Mouse (Mus musculus): ENCODE data around the gene Adcy2.

- TF ChIP-seq POLR2A (IDR thresholded peaks at IDR 0.05; ENCODE audit: extremely low read depth, insufficient read depth, low read length) (no peak), CTCF (IDR thresholded peaks at IDR 0.05; ENCODE audit: extremely low read depth, insufficient read depth, low read length) (no peak)
These were observed 139.3 kb downstream of the Adcy2 start for GRCm38 (mm10) chr13:68860036-68860435.

Measured in cortical plate, adult 2 months (tissue).